Mouse (Mus musculus): ENCODE results near the gene Stmnd1.

DNA sequence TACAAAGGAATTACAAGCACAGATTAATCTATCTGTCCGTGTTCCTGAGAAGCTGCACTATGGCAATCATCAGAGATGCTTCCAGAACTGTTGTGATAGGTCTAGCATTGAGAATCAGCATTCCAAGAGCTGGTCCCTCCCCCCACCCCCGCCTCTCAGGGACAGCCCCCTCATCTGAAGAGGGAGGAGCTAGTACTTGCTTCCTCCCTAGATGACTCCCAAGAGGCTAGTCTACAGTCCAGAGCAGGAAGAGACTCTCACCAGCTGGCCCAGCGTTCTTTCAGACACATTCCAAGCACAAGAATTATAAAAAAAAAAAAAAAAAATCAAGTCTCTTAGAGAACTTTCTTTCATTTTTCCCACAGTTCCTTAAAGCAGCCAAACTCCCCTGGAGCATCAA is 5.2 kb upstream of the Stmnd1 start:
- TF ChIP-seq CTCF (IDR thresholded peaks at IDR 0.05) (no peak), EP300 (IDR thresholded peaks at IDR 0.05) (no peak)
